In genomic region chr4:129795151-129795860, GRCm38 (mm10) we compare ENCODE assay signal across 8 mouse cellular contexts. TPM values are rescaled to one million over a fixed set of nuclear protein-coding genes. Genes with fewer than 3 reads are reported as not detected.
A peak's percentile ranks its signal among the peaks of the same experiment; 100 is the strongest.
DNase-seq lines count a peak whose midpoint lies in the region; ATAC-seq lines count a peak whose summit lies in the region.

No protein-coding gene starts in this region.

- peak overlapping the region; percentile 12 for H3K4me3 ChIP-seq in embryonic facial prominence, embryonic 15.5 days (replicated peaks)
- peak overlapping the region; percentile 10 to 13; a peak in 3 of 4 replicates for H3K4me3 ChIP-seq in heart, embryonic 14.5 days (ENCODE audit: control insufficient read depth in 1 of 2, insufficient read depth in 1 of 2, low read depth in 1 of 2, low read length in 2 of 2)
- H3K4me3 ChIP-seq in midbrain, embryonic 10.5 days, result peak overlapping the region; percentile 30

- no peaks in the 10 kb centered on the region for H3K36me3 ChIP-seq in embryonic facial prominence, embryonic 15.5 days
- no peaks in the 10 kb centered on the region for H3K36me3 ChIP-seq in heart, embryonic 14.5 days (ENCODE audit: control insufficient read depth, insufficient read depth, low read length)
- H3K36me3 ChIP-seq in midbrain, embryonic 10.5 days, result no peaks in the 10 kb centered on the region

- no peaks in the 10 kb centered on the region for H3K9me3 ChIP-seq in embryonic facial prominence, embryonic 15.5 days (replicated peaks)
- no peaks in the 10 kb centered on the region for H3K9me3 ChIP-seq in heart, embryonic 14.5 days (ENCODE audit: control insufficient read depth, low read length)
- no peaks in the 10 kb centered on the region for H3K9me3 ChIP-seq in midbrain, embryonic 10.5 days (replicated peaks)

- no peak overlapping the region; the same call in 1 of the 2 replicates for H3K9ac ChIP-seq in embryonic facial prominence, embryonic 15.5 days
- peak overlapping the region; percentile 60 for H3K9ac ChIP-seq in heart, embryonic 14.5 days (ENCODE audit: low read length)

- no peaks in the 10 kb centered on the region for H3K27me3 ChIP-seq in embryonic facial prominence, embryonic 15.5 days
- H3K27me3 ChIP-seq in heart, embryonic 14.5 days (ENCODE audit: control insufficient read depth, insufficient read depth, low read length), result no peaks in the 10 kb centered on the region
- peaks cover 14% of the 10 kb centered on the region for H3K27me3 ChIP-seq in midbrain, embryonic 10.5 days (ENCODE audit: low read depth, poor library complexity, severe bottlenecking)

- H3K4me2 ChIP-seq in embryonic facial prominence, embryonic 15.5 days (replicated peaks), result peak overlapping the region; percentile 44
- peak overlapping the region; percentile 56 for H3K4me2 ChIP-seq in heart, embryonic 14.5 days (ENCODE audit: low read length)

- peak; percentile 84 for ATAC-seq in embryonic facial prominence, embryonic 15.5 days (ENCODE audit: insufficient number of reproducible peaks, low FRiP score, low TSS enrichment, low read depth)
- ATAC-seq in heart, embryonic 14.5 days (ENCODE audit: insufficient number of reproducible peaks, insufficient read depth, low FRiP score, low read depth), result peak; percentile 64

- H3K27ac ChIP-seq in embryonic facial prominence, embryonic 15.5 days (replicated peaks), result peak overlapping the region; percentile 91
- H3K27ac ChIP-seq in heart, embryonic 14.5 days (replicated peaks in 1 of 2; ENCODE audit: control insufficient read depth in 1 of 2, insufficient read depth in 1 of 2, low read depth in 2 of 2, low read length in 2 of 2), result peak overlapping the region; percentile 78 to 90
- H3K27ac ChIP-seq in midbrain, embryonic 10.5 days (replicated peaks), result peak overlapping the region; percentile 77

- H3K4me1 ChIP-seq in embryonic facial prominence, embryonic 15.5 days, result peaks cover 29% of the 10 kb centered on the region
- H3K4me1 ChIP-seq in heart, embryonic 14.5 days (ENCODE audit: control insufficient read depth in 2 of 2, insufficient read depth in 2 of 2, low read length in 2 of 2), result peaks cover 22 to 28% of the 10 kb centered on the region in 2 experiments
- peaks cover 30% of the 10 kb centered on the region for H3K4me1 ChIP-seq in midbrain, embryonic 10.5 days

- 7% methylated on average over 17 of the region's 17 CpGs for WGBS in embryonic facial prominence, embryonic 15.5 days
- 12% methylated on average over 17 of the region's 17 CpGs for WGBS in heart, embryonic 14.5 days
- WGBS in midbrain, embryonic 10.5 days, result 13% methylated on average over 17 of the region's 17 CpGs

- DNase-seq in cerebellum, postnatal 10 days, result peak; percentile 60 to 63
- no peak for DNase-seq in cerebellum, postnatal 36 days
- peak; percentile 24 to 39 for DNase-seq in kidney, postnatal 36 days
- peak; percentile 41 for DNase-seq in midbrain, embryonic 10.5 days (ENCODE audit: low spot score)
- DNase-seq in urinary bladder, postnatal 25 days (ENCODE audit: low spot score), result peak; percentile 44
- DNase-seq in cerebellum, postnatal 4 days (ENCODE audit: low spot score in 2 of 2), result no peak

RNA-seq across cellular contexts. Expression of gene Ptp4a2, which starts 15.7 kb away (rescaled TPM):
- 316 and 324 TPM in 2 replicates for polyA plus RNA-seq in embryonic facial prominence, embryonic 15.5 days (2015; fragmentation: Nextera tagmentation; extraction: Ambion mirVana)
- 350 and 362 TPM in 2 replicates for polyA plus RNA-seq in heart, embryonic 14.5 days (2014; fragmentation: Nextera tagmentation; extraction: Ambion mirVana)
- 307 and 309 TPM in 2 replicates for polyA plus RNA-seq in midbrain, embryonic 10.5 days (2016; fragmentation: Nextera tagmentation; extraction: Ambion mirVana)

RNA-seq across cellular contexts. Expression of gene Khdrbs1, which starts 53.2 kb away (rescaled TPM):
- polyA plus RNA-seq in embryonic facial prominence, embryonic 15.5 days (2015; fragmentation: Nextera tagmentation; extraction: Ambion mirVana), result 98.8 and 99.1 TPM in 2 replicates
- 69.6 and 74.0 TPM in 2 replicates for polyA plus RNA-seq in heart, embryonic 14.5 days (2014; fragmentation: Nextera tagmentation; extraction: Ambion mirVana)
- 152 and 162 TPM in 2 replicates for polyA plus RNA-seq in midbrain, embryonic 10.5 days (2016; fragmentation: Nextera tagmentation; extraction: Ambion mirVana)

Comparison
In these comparisons a context has a peak if more than half of its experiments do, and no peak if none do; other contexts are left out.
1. DNase-seq: peak in cerebellum, postnatal 10 days (2 of 2), kidney, postnatal 36 days (2 of 2), midbrain, embryonic 10.5 days (single experiment) and urinary bladder, postnatal 25 days (single experiment); none in cerebellum, postnatal 36 days (0 of 2) and cerebellum, postnatal 4 days (0 of 2).
2. Peak in every context shown above with its lines, with median percentiles within 50 percentile points of each other: H3K27ac ChIP-seq and H3K4me3 ChIP-seq.